Mouse (Mus musculus) MEL (cell line): ENCODE measurements around the gene Zfp92. TPM values are rescaled to one million over a fixed set of nuclear protein-coding genes. Genes with fewer than 3 reads are reported as not detected.

Experiments
- DNase-seq: peaks from one replicate; pipeline ENCODE4 v3.0.0; 2011; ENCODE audit warnings: low read depth, low spot score
- H3K27ac ChIP-seq: 2 replicates; pipeline ENCODE4 v1.5.1; 2012; ENCODE audit warnings: low read depth, mild to moderate bottlenecking, control low read depth, low read length, moderate library complexity; ENCODE audit not compliant: control insufficient read depth
- H3K27me3 ChIP-seq, 2 experiments: fragments of 150-350 bp in 1 of 2; sonication (generic) in 1 of 2; 2 replicates each; pipeline ENCODE4 v1.6.1; 2012; ENCODE audit warnings: low read length in 2 of 2, mild to moderate bottlenecking in 2 of 2, improper control_type of control experiment in 1 of 2, moderate library complexity in 1 of 2; ENCODE audit not compliant: insufficient read depth in 2 of 2, control insufficient read depth in 1 of 2
- H3K36me3 ChIP-seq, 2 experiments: 2 replicates each; pipeline ENCODE4 v1.6.1; 2012 to 2014; ENCODE audit warnings: low read length in 2 of 2, improper control_type of control experiment in 1 of 2, inconsistent platforms in 1 of 2, mild to moderate bottlenecking in 1 of 2; ENCODE audit not compliant: insufficient read depth in 2 of 2, control insufficient read depth in 1 of 2
- H3K4me1 ChIP-seq, 2 experiments: fragments of 150-350 bp in 1 of 2; sonication (generic) in 1 of 2; 2 replicates each; pipeline ENCODE4 v1.6.1; 2012; ENCODE audit warnings: low read length in 2 of 2, improper control_type of control experiment in 1 of 2, mild to moderate bottlenecking in 1 of 2; ENCODE audit not compliant: insufficient read depth in 2 of 2, control insufficient read depth in 1 of 2
- H3K4me3 ChIP-seq, 2 experiments: fragments of 150-350 bp in 1 of 2; sonication (generic) in 1 of 2; 2 replicates each; pipeline ENCODE4 v1.5.1; 2012; ENCODE audit warnings: low read depth in 2 of 2, low read length in 2 of 2, mild to moderate bottlenecking in 2 of 2, moderate library complexity in 2 of 2, control low read depth in 1 of 2, improper control_type of control experiment in 1 of 2; ENCODE audit not compliant: control insufficient read depth in 1 of 2, insufficient read depth in 1 of 2
- H3K79me2 ChIP-seq: 2 replicates; pipeline ENCODE4 v1.6.1; 2012; ENCODE audit warnings: mild to moderate bottlenecking, low read length, moderate library complexity; ENCODE audit not compliant: control insufficient read depth, poor library complexity, insufficient read depth
- H3K9ac ChIP-seq: 2 replicates; pipeline ENCODE4 v1.6.1; 2012; ENCODE audit warnings: low read depth, mild to moderate bottlenecking, control low read depth, low read length, moderate library complexity; ENCODE audit not compliant: control insufficient read depth, poor library complexity, severe bottlenecking
- H3K9me3 ChIP-seq: fragments of 150-350 bp; sonication (generic); replicated peaks from 2 replicates; pipeline ENCODE4 v1.6.1; 2012; ENCODE audit warnings: mild to moderate bottlenecking, low read length, improper control_type of control experiment, moderate library complexity; ENCODE audit not compliant: insufficient read depth
- CHD1 ChIP-seq: IDR thresholded peaks from 2 replicates; pipeline ENCODE4 v1.6.1; 2012; ENCODE audit warnings: low read depth, mild to moderate bottlenecking, inconsistent platforms, low read length, improper control_type of control experiment
- CTCF ChIP-seq, 3 experiments: IDR thresholded peaks in 2 of 3; conservative IDR thresholded peaks in 1 of 3; 2 replicates each; pipeline ENCODE4 v1.5.1; 2011 to 2012; ENCODE audit warnings: low read length in 3 of 3, low read depth in 2 of 3, mild to moderate bottlenecking in 2 of 3, improper control_type of control experiment in 1 of 3, inconsistent platforms in 1 of 3, mixed read lengths in 1 of 3, moderate library complexity in 1 of 3; ENCODE audit not compliant: control insufficient read depth in 1 of 3, insufficient read depth in 1 of 3, poor library complexity in 1 of 3, severe bottlenecking in 1 of 3
- ELF1 ChIP-seq: IDR thresholded peaks from 2 replicates; pipeline ENCODE4 v1.6.1; 2014; ENCODE audit warnings: low read depth, mild to moderate bottlenecking, inconsistent platforms, low read length, improper control_type of control experiment, moderate library complexity
- EP300 ChIP-seq, 2 experiments: IDR thresholded peaks; 2 replicates each; pipeline ENCODE4 v1.6.1; 2011; ENCODE audit warnings: improper control_type of control experiment in 2 of 2, low read length in 2 of 2, low read depth in 1 of 2, mild to moderate bottlenecking in 1 of 2
- ETS1 ChIP-seq: IDR thresholded peaks from 2 replicates; pipeline ENCODE4 v1.6.1; 2012; ENCODE audit warnings: low read depth, mild to moderate bottlenecking, inconsistent platforms, low read length, improper control_type of control experiment, moderate library complexity
- GATA1 ChIP-seq: IDR thresholded peaks from 2 replicates; pipeline ENCODE4 v1.6.1; 2011; ENCODE audit warnings: low read depth, low read length, improper control_type of control experiment
- MAFK ChIP-seq: IDR thresholded peaks from 2 replicates; pipeline ENCODE4 v1.6.1; 2011; ENCODE audit warnings: low read depth, mild to moderate bottlenecking, low read length, improper control_type of control experiment, borderline replicate concordance
- MAZ ChIP-seq: IDR thresholded peaks from 2 replicates; pipeline ENCODE4 v1.6.1; 2012; ENCODE audit warnings: low read depth, mild to moderate bottlenecking, inconsistent platforms, low read length, improper control_type of control experiment
- MEF2A ChIP-seq: IDR thresholded peaks from 2 replicates; pipeline ENCODE4 v1.6.1; 2014; ENCODE audit warnings: low read depth, mild to moderate bottlenecking, inconsistent platforms, low read length, improper control_type of control experiment; ENCODE audit not compliant: poor library complexity, insufficient replicate concordance, severe bottlenecking; ENCODE audit errors: extremely low read depth
- MXI1 ChIP-seq: IDR thresholded peaks from 2 replicates; pipeline ENCODE4 v1.6.1; 2011; ENCODE audit warnings: mild to moderate bottlenecking, low read depth, low read length, improper control_type of control experiment
- MYC ChIP-seq: IDR thresholded peaks from 2 replicates; pipeline ENCODE4 v1.6.1; 2011; ENCODE audit warnings: low read depth, mild to moderate bottlenecking, low read length, improper control_type of control experiment, moderate library complexity
- NELFE ChIP-seq: IDR thresholded peaks from 2 replicates; pipeline ENCODE4 v1.6.1; 2011; ENCODE audit warnings: low read depth, low read length, improper control_type of control experiment
- NRF1 ChIP-seq: IDR thresholded peaks from 2 replicates; pipeline ENCODE4 v1.6.1; 2014; ENCODE audit warnings: low read depth, mild to moderate bottlenecking, inconsistent platforms, low read length, improper control_type of control experiment, moderate library complexity; ENCODE audit not compliant: poor library complexity, insufficient read depth, severe bottlenecking
- POLR2AphosphoS5 ChIP-seq: IDR thresholded peaks from 2 replicates; pipeline ENCODE4 v1.6.1; 2012; ENCODE audit warnings: low read depth, borderline replicate concordance, mild to moderate bottlenecking, inconsistent platforms, low read length, moderate library complexity, mixed read lengths
- RAD21 ChIP-seq: IDR thresholded peaks from 2 replicates; pipeline ENCODE4 v1.6.1; 2011; ENCODE audit warnings: mild to moderate bottlenecking, low read depth, low read length, improper control_type of control experiment
- RCOR1 ChIP-seq: IDR thresholded peaks from 2 replicates; pipeline ENCODE4 v1.6.1; 2012; ENCODE audit warnings: low read depth, mild to moderate bottlenecking, inconsistent platforms, low read length, improper control_type of control experiment
- SMC3 ChIP-seq: IDR thresholded peaks from 2 replicates; pipeline ENCODE4 v1.6.1; 2011; ENCODE audit warnings: low read depth, low read length, improper control_type of control experiment
- TBP ChIP-seq: IDR thresholded peaks from 2 replicates; pipeline ENCODE4 v1.8.0; 2011; ENCODE audit warnings: low read depth, low read length, improper control_type of control experiment
- UBTF ChIP-seq: IDR thresholded peaks from 2 replicates; pipeline ENCODE4 v1.6.1; 2012; ENCODE audit warnings: low read depth, mild to moderate bottlenecking, inconsistent platforms, low read length, improper control_type of control experiment, moderate library complexity, borderline replicate concordance; ENCODE audit not compliant: insufficient read depth
- ZKSCAN1 ChIP-seq: IDR thresholded peaks from 2 replicates; pipeline ENCODE4 v1.6.1; 2012; ENCODE audit warnings: low read depth, mild to moderate bottlenecking, inconsistent platforms, low read length, improper control_type of control experiment, moderate library complexity
- ZNF384 ChIP-seq: IDR thresholded peaks from 2 replicates; pipeline ENCODE4 v1.6.1; 2012; ENCODE audit warnings: low read depth, mild to moderate bottlenecking, inconsistent platforms, low read length, improper control_type of control experiment
- polyA plus RNA-seq, 2 experiments: library from polyadenylated mRNA; stranded (reverse) in 1 of 2; unstranded in 1 of 2; fragments of >175 nt in 1 of 2; fragments of >200 nt in 1 of 2; gene quantifications; 2 replicates each; pipeline versions ENCODE4 v1.2.1 to v1.2.4; 2012; ENCODE audit warnings: low replicate concordance in 2 of 2, low read depth in 1 of 2; ENCODE audit not compliant: insufficient read length in 2 of 2, insufficient read depth in 1 of 2, missing spikeins in 1 of 2
- total RNA-seq: library from RNA; depleted of rRNA; stranded (reverse); fragments of 300-350 nt; gene quantifications from 2 replicates; pipeline ENCODE4 v1.2.3, GENCODE M21; 2012

Gene Zfp92
- total and polyA plus RNA-seq, 3 experiments: not detected

DNA sequence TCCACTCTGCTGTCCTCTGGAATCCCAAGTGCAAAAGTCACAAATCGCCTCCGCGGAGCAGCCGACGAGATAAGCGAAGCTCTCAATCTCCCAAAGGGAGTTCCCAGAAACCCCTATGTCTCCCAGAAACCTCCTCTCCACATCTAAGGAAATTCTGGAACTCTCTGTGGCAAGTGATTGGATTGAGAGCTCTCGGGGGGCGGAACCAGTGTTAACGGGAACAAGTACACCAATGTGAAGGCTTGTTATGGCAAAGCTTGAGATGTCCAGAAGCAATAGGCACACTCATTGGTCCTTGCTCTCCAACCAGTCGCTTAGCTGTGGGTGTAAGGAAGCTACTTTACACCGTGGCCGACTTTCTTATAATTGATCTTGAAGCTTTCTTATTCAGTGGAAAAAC, 9.3 kb upstream of the Zfp92 start:
- no peak overlapping the region for H3K27ac ChIP-seq
- TF ChIP-seq CHD1 (no peak), MYC (no peak), ETS1 (no peak), ZKSCAN1 (no peak), NRF1 (no peak), POLR2AphosphoS5 (no peak), MXI1 (no peak), CTCF (IDR thresholded peaks at IDR 0.05 in 2 of 3, conservative IDR thresholded peaks at IDR 0.05 in 1 of 3; ENCODE audit: control insufficient read depth in 1 of 3, insufficient read depth in 1 of 3, low read depth in 2 of 3, low read length in 3 of 3, poor library complexity in 1 of 3, severe bottlenecking in 1 of 3) (no peak), ELF1 (no peak), RAD21 (no peak), MEF2A (no peak), EP300 (IDR thresholded peaks at IDR 0.05; ENCODE audit: low read depth in 1 of 2, low read length in 2 of 2) (no peak), NELFE (no peak), MAFK (no peak), MAZ (no peak), RCOR1 (no peak), ZNF384 (no peak), GATA1 (no peak)
- H3K79me2 ChIP-seq: no peaks in the 10 kb centered on the region
- H3K4me3 ChIP-seq: no peak overlapping the region
- H3K9ac ChIP-seq: no peak overlapping the region
- H3K27me3 ChIP-seq: no peaks in the 10 kb centered on the region; a peak in 2 of 4 replicates
- no peak for DNase-seq
- H3K4me1 ChIP-seq: no peaks in the 10 kb centered on the region
- no peaks in the 10 kb centered on the region for H3K9me3 ChIP-seq
- H3K36me3 ChIP-seq: no peaks in the 10 kb centered on the region

GRCm38 (mm10) chrX:73412767-73413166, 1.9 kb downstream of the Zfp92 start:
- H3K79me2 ChIP-seq: no peaks in the 10 kb centered on the region
- H3K27me3 ChIP-seq: no peaks in the 10 kb centered on the region; a peak in 1 of 4 replicates
- H3K9ac ChIP-seq: no peak overlapping the region
- no peak overlapping the region for H3K27ac ChIP-seq
- TF ChIP-seq UBTF (no peak), CTCF (IDR thresholded peaks at IDR 0.05 in 2 of 3, conservative IDR thresholded peaks at IDR 0.05 in 1 of 3; ENCODE audit: control insufficient read depth in 1 of 3, insufficient read depth in 1 of 3, low read depth in 2 of 3, low read length in 3 of 3, poor library complexity in 1 of 3, severe bottlenecking in 1 of 3) (peak in 1 of 3 experiments; percentile 21; a peak in 2 of 6 replicates), SMC3 (peak; percentile 30), TBP (no peak), ZNF384 (no peak), RAD21 (peak; percentile 21)
- H3K9me3 ChIP-seq: no peaks in the 10 kb centered on the region
- no peaks in the 10 kb centered on the region for H3K36me3 ChIP-seq
- peak; percentile 3 for DNase-seq
- no peaks in the 10 kb centered on the region for H3K4me1 ChIP-seq
- no peak overlapping the region for H3K4me3 ChIP-seq
